Mouse (Mus musculus) kidney, embryonic 16.5 days (tissue): ENCODE measurements around the gene Fam8a1. TPM values are rescaled to one million over a fixed set of nuclear protein-coding genes. Genes with fewer than 3 reads are reported as not detected.

ENCODE experiments used
- ATAC-seq: fragments of 200-750 bp; cut with Nextera tagmentation; 2 replicates; pipeline ENCODE4 v1.8.0; 2017; ENCODE audit warnings: moderate TSS enrichment; ENCODE audit not compliant: low FRiP score, low TSS enrichment
- H3K27ac ChIP-seq: fragments of 300-500 bp; sonication (generic); 2 replicates; pipeline ENCODE4 v1.5.1; 2014; ENCODE audit warnings: low read length
- H3K27me3 ChIP-seq: fragments of 300-500 bp; sonication (generic); 2 replicates; pipeline ENCODE4 v1.6.1; 2014; ENCODE audit warnings: low read length, control low read depth, mixed read lengths; ENCODE audit not compliant: insufficient read depth
- H3K36me3 ChIP-seq: fragments of 300-500 bp; sonication (generic); 2 replicates; pipeline ENCODE4 v1.6.1; 2014; ENCODE audit warnings: low read length, control low read depth, mixed read lengths; ENCODE audit not compliant: insufficient read depth
- H3K4me1 ChIP-seq: fragments of 300-500 bp; sonication (generic); 2 replicates; pipeline ENCODE4 v1.6.1; 2014; ENCODE audit warnings: low read length, control low read depth, mixed read lengths; ENCODE audit not compliant: insufficient read depth
- H3K4me2 ChIP-seq: fragments of 300-500 bp; sonication (generic); replicated peaks from 2 replicates; pipeline ENCODE4 v1.6.1; 2014; ENCODE audit warnings: low read depth, low read length
- H3K4me3 ChIP-seq: fragments of 300-500 bp; sonication (generic); 2 replicates; pipeline ENCODE4 v1.5.1; 2014; ENCODE audit warnings: mild to moderate bottlenecking, low read length
- H3K9ac ChIP-seq: fragments of 300-500 bp; sonication (generic); replicated peaks from 2 replicates; pipeline ENCODE4 v1.6.1; 2014; ENCODE audit warnings: low read length
- H3K9me3 ChIP-seq: fragments of 300-500 bp; sonication (generic); 2 replicates; pipeline ENCODE4 v1.6.1; 2016; ENCODE audit warnings: low read length, control low read depth
- WGBS: fragments of 180-500 bp; shearing (Covaris S2); extraction: QIAGEN DNeasy Blood & Tissue Kit; methylation state at CpG from one replicate; pipeline ENCODE4 v1.1.7; 2014; 5-methylcytosine and 5-hydroxymethylcytosine counted together
- polyA plus RNA-seq: library from polyadenylated mRNA; unstranded; fragments of >200 nt; fragmentation: Nextera tagmentation; extraction: Ambion mirVana; gene quantifications from 2 replicates; pipeline ENCODE4 v1.2.1, GENCODE M21; 2015

Gene Fam8a1
- 7.1 and 8.1 TPM in 2 replicates for polyA plus RNA-seq

DNA sequence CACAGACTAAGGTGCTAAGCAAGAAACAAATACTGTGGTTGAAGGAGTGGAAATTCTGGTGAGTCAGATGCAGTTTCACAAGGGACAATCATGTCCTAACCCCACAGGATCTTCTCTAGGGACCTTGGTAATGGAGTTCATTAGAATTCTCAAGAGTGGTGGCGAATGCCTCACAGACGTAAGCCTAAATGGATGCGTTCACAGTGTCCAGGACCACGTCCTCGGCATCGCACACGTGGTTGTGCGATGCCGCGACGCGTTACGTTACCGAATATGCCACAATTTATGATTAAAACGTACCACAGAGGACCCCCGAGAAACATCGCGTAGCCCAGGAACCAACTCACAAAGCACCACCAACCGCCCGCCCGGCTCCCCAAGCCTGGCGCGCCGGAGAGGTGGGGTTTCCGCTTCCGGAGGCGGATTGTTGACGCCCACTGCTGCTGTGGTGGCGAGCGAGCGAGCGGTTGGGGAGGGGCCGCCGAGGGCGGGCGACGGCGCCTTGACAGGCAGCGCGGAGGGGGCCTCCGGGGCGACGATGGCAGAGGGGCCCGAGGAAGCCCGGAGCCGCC, at the start of gene Fam8a1:
Gene Fam8a1 (plus strand): TSS at position 475 of the 572 bp plus-strand sequence.
- Histone ChIP-seq H3K27ac (peak within 1 kb of the TSS; percentile 73), H3K27me3 (no peaks in the 10 kb centered on the region), H3K9ac (peak within 1 kb of the TSS; percentile 91), H3K36me3 (peaks cover 11% of the 10 kb centered on the region), H3K4me1 (peaks cover 8% of the 10 kb centered on the region), H3K4me2 (peak within 1 kb of the TSS; percentile 84), H3K4me3 (peak within 1 kb of the TSS; percentile 89), H3K9me3 (no peaks in the 10 kb centered on the region)
- 2% methylated on average over 36 of the region's 46 CpGs for WGBS
- peak; percentile 95 for ATAC-seq

DNA sequence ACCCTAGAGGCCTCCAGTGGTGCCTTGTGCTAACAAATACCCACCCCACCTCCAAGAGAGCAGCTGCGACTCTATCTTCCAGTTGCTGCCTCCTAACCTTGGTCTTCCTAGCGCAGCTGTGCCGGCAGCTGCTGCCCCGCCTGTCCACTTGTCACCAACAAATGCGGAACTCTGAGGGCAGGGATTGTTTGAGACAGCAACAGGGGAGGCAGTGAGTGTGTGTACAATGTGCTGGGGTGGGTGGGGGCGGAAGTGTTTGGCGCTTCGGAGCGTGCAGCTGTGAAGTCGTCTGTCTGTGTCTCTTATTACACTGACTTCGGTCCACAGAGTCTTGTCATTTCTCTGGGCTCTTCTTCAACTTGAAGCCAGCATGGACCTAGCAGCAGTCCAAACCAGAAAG, 49.7 kb upstream of the Fam8a1 start:
- H3K9ac ChIP-seq = 0 out of 2 replicates have a peak overlapping the region, but pooled peaks have one; percentile 38
- peak overlapping the region; percentile 19 for H3K4me3 ChIP-seq
- H3K9me3 ChIP-seq = no peaks in the 10 kb centered on the region
- ATAC-seq = peak; percentile 42; the same call in 1 of the 2 replicates
- no peak overlapping the region for H3K27ac ChIP-seq
- 11% methylated on average over 11 of the region's 11 CpGs for WGBS
- no peaks in the 10 kb centered on the region for H3K27me3 ChIP-seq
- peak overlapping the region; percentile 40 for H3K4me2 ChIP-seq
- H3K4me1 ChIP-seq = peaks cover 17% of the 10 kb centered on the region; the same call in 1 of the 2 replicates
- no peaks in the 10 kb centered on the region for H3K36me3 ChIP-seq

DNA sequence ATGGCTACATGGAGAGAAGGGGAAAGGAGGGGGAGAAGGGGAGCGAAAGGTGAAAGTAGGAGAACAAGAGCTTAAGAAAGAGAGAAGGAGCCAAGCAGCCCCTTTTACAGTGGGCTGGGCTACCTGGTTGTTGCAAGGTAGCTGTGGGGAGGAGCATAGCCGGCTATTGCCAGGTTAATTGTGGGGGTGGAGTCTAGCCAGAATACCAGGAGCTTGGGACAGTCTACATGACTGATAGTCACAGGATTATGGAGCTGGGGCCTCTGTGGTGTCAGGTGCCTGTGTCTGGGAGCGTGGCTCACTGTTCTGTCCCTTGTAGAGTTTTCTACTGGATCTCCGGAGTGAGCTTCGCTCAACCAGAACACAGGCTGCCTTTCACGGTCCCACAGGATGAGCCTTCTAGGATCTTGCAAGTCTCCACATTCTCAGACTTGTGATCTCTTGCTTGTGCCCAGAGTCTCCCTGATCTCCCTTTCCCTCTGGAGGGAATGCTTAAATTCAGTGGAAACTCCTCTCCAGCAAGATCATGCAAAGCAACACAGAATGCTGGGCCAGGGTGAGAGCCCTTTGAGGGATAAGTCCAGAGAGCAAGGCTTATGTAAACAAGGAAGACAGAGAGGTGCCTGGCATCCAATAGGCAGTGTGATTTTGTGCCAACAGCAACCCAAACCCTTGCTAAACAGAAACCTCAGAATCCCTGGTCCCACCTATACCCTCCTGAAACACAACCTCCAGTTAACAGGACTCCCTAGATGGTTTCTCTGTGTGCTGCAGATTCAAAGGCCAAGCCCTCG, 48.2 kb upstream of the Fam8a1 start:
- H3K27me3 ChIP-seq = no peaks in the 10 kb centered on the region
- H3K4me1 ChIP-seq = peaks cover 17% of the 10 kb centered on the region; the same call in 1 of the 2 replicates
- WGBS = 56% methylated on average over 7 of the region's 7 CpGs
- H3K36me3 ChIP-seq = no peaks in the 10 kb centered on the region
- no peak overlapping the region for H3K9ac ChIP-seq
- no peak for ATAC-seq
- H3K4me3 ChIP-seq = no peak overlapping the region
- H3K27ac ChIP-seq = no peak overlapping the region
- H3K9me3 ChIP-seq = no peaks in the 10 kb centered on the region
- H3K4me2 ChIP-seq = no peak overlapping the region

GRCm38 (mm10) chr13:46626608-46627007, 42.7 kb upstream of the Fam8a1 start:
- Histone ChIP-seq H3K27me3 (no peaks in the 10 kb centered on the region), H3K4me3 (no peak overlapping the region), H3K4me1 (no peaks in the 10 kb centered on the region), H3K27ac (no peak overlapping the region), H3K36me3 (no peaks in the 10 kb centered on the region), H3K9me3 (no peaks in the 10 kb centered on the region), H3K4me2 (no peak overlapping the region), H3K9ac (no peak overlapping the region)
- no peak for ATAC-seq
- WGBS = 83% methylated on average over 9 of the region's 9 CpGs

- H3K27ac ChIP-seq = no peak overlapping the region
- no peak for ATAC-seq
- H3K9me3 ChIP-seq = no peaks in the 10 kb centered on the region
- 81% methylated on average over 10 of the region's 10 CpGs for WGBS
- no peaks in the 10 kb centered on the region for H3K36me3 ChIP-seq
- H3K9ac ChIP-seq = no peak overlapping the region
- no peak overlapping the region for H3K4me3 ChIP-seq
- H3K4me2 ChIP-seq = no peak overlapping the region
- no peaks in the 10 kb centered on the region for H3K4me1 ChIP-seq
- H3K27me3 ChIP-seq = no peaks in the 10 kb centered on the region
Measured at GRCm38 (mm10) chr13:46627841-46628240, 41.5 kb upstream of the Fam8a1 start.

GRCm38 (mm10) chr13:46629391-46629790, 39.9 kb upstream of the Fam8a1 start:
- Histone ChIP-seq H3K4me3 (no peak overlapping the region), H3K27ac (no peak overlapping the region), H3K36me3 (no peaks in the 10 kb centered on the region), H3K27me3 (no peaks in the 10 kb centered on the region), H3K9ac (no peak overlapping the region), H3K4me1 (no peaks in the 10 kb centered on the region), H3K4me2 (no peak overlapping the region), H3K9me3 (no peaks in the 10 kb centered on the region)
- no peak for ATAC-seq
- 61% methylated on average over 6 of the region's 6 CpGs for WGBS

- H3K4me2 ChIP-seq = no peak overlapping the region
- no peak overlapping the region for H3K9ac ChIP-seq
- H3K4me3 ChIP-seq = no peak overlapping the region
- WGBS = 46% methylated on average over 4 of the region's 4 CpGs
- H3K4me1 ChIP-seq = no peaks in the 10 kb centered on the region
- H3K27ac ChIP-seq = no peak overlapping the region
- no peaks in the 10 kb centered on the region for H3K36me3 ChIP-seq
- no peak for ATAC-seq
- H3K27me3 ChIP-seq = no peaks in the 10 kb centered on the region
- no peaks in the 10 kb centered on the region for H3K9me3 ChIP-seq
Measured at GRCm38 (mm10) chr13:46632796-46633195, 36.5 kb upstream of the Fam8a1 start.

- H3K36me3 ChIP-seq = no peaks in the 10 kb centered on the region
- no peak overlapping the region for H3K9ac ChIP-seq
- 41% methylated on average over 18 of the region's 18 CpGs for WGBS
- ATAC-seq = no peak
- H3K27ac ChIP-seq = no peak overlapping the region
- H3K4me3 ChIP-seq = no peak overlapping the region
- no peaks in the 10 kb centered on the region for H3K27me3 ChIP-seq
- peak overlapping the region; percentile 27 for H3K4me2 ChIP-seq
- no peaks in the 10 kb centered on the region for H3K9me3 ChIP-seq
- H3K4me1 ChIP-seq = no peaks in the 10 kb centered on the region
Measured at GRCm38 (mm10) chr13:46633320-46634132, 35.8 kb upstream of the Fam8a1 start.

- Histone ChIP-seq H3K9me3 (no peaks in the 10 kb centered on the region), H3K4me2 (peak overlapping the region; percentile 27; the same call in 1 of the 2 replicates), H3K36me3 (no peaks in the 10 kb centered on the region), H3K9ac (no peak overlapping the region), H3K4me1 (no peaks in the 10 kb centered on the region), H3K27me3 (no peaks in the 10 kb centered on the region), H3K4me3 (no peak overlapping the region), H3K27ac (no peak overlapping the region)
- 45% methylated on average over 6 of the region's 6 CpGs for WGBS
- no peak for ATAC-seq
Measured at GRCm38 (mm10) chr13:46634133-46634488, 35.2 kb upstream of the Fam8a1 start.
